Mouse (Mus musculus): ENCODE measurements around the gene Tbx2. TPM values are rescaled to one million over a fixed set of nuclear protein-coding genes. Genes with fewer than 3 reads are reported as not detected.

The Tbx2 gene
- total RNA-seq, 2 experiments from 2014 or later = 1.9 to 2.0 TPM

DNA sequence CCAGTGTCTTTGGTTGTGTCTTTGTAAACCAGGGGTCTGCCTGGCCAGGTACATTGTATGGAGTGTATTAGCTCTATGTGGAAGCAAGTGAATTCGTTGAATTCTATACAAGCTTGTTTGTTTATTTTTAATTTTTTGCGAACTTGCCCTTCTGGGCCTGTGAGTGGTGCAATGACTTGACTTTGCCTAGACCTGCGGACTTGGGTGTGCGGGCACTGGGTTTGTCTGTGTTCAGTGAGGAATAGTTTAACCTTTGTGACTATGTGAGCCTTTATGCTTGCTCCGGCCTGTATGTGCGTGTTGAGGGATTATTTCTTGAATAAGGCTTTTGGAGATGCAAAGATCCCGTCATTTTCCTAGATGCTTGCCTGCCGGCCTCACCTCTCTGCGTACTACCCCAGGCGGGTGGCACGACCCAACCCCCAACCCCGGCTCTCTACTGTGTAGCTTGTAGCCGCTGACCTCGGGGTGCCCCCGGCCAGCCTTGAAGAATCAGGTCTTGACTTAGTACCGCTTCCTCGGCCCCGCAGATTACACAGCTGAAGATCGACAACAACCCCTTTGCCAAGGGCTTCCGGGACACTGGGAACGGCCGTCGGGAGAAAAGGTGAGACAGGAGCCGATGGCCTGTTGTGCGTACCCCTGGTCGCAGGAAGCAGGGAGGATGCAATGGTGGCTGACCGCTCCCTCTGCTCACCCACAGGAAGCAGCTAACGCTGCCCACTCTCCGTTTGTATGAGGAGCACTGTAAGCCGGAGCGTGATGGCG, 4.4 kb downstream of the Tbx2 start:
- H3K27ac ChIP-seq = no peak overlapping the region
- H3K4me3 ChIP-seq = no peak overlapping the region
- no peak for TF ChIP-seq CTCF (IDR thresholded peaks at IDR 0.05)
- DNase-seq (ENCODE audit: extremely low spot score in 1 of 2, low spot score in 2 of 2) = no peak
- intact Hi-C loops (cut with DNase I) = loop anchor here (5.0 kb wide), 1 partner anchor 1314 kb away; no protein-coding TSS in a partner anchor

DNA sequence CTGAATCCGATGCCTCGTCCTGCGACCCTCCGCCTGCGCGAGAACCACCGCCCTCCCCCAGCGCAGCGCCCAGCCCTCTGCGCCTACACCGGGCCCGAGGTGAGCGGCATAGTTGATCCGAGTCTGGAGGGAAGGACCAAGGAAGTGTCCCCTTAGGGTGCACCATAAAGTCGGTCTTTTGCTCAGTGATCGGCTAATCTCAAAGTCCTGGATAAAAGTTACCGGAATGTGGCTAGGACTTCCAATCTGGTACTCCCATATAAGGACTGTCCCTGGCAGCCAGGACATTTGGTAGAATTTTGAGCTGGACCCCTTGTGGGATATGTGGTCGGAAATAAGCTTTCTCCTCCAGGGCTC, 4.9 kb downstream of the Tbx2 start:
- TF ChIP-seq CTCF (IDR thresholded peaks at IDR 0.05) = no peak
- DNase-seq (ENCODE audit: extremely low spot score in 1 of 2, low spot score in 2 of 2) = no peak
- no peak overlapping the region for H3K4me3 ChIP-seq
- intact Hi-C loops (cut with DNase I) = loop anchor here (5.0 kb wide), 1 partner anchor 1315 kb away; no protein-coding TSS in a partner anchor
- no peak overlapping the region for H3K27ac ChIP-seq

DNA sequence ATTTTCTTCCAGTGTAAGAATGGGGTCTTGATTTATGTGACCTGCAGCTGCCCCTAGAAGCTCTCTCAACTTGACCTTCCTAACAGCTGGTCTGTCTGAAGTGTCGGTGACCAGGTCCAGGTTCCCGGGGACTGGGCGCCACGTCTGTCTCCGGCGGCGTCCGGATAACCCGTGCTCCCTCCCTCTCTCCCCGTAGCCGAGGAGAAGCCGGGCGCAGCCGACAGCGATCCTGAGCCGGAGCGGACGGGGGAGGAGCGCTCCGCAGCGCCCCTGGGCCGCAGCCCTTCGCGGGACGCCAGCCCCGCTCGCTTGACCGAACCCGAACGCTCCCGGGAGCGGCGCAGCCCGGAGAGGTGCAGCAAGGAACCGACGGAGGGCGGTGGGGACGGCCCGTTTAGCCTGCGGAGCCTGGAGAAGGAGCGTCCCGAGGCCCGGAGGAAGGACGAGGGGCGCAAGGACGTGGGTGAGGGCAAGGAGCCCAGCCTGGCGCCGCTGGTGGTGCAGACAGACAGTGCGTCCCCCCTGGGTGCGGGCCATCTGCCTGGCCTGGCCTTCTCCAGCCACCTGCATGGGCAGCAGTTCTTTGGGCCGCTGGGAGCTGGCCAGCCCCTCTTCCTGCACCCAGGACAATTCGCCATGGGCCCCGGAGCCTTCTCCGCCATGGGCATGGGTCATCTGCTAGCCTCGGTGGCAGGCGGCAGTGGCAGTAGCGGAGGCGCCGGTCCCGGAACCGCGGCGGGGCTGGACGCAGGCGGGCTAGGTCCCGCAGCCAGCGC, 5.5 kb downstream of the Tbx2 start:
- intact Hi-C loops (cut with DNase I) = loop anchor here (5.0 kb wide), 1 partner anchor 1316 kb away; no protein-coding TSS in a partner anchor
- TF ChIP-seq CTCF (IDR thresholded peaks at IDR 0.05) = no peak
- DNase-seq (ENCODE audit: extremely low spot score in 1 of 2, low spot score in 2 of 2) = no peak
- Histone ChIP-seq H3K27ac (no peak overlapping the region), H3K4me3 (no peak overlapping the region)

DNA sequence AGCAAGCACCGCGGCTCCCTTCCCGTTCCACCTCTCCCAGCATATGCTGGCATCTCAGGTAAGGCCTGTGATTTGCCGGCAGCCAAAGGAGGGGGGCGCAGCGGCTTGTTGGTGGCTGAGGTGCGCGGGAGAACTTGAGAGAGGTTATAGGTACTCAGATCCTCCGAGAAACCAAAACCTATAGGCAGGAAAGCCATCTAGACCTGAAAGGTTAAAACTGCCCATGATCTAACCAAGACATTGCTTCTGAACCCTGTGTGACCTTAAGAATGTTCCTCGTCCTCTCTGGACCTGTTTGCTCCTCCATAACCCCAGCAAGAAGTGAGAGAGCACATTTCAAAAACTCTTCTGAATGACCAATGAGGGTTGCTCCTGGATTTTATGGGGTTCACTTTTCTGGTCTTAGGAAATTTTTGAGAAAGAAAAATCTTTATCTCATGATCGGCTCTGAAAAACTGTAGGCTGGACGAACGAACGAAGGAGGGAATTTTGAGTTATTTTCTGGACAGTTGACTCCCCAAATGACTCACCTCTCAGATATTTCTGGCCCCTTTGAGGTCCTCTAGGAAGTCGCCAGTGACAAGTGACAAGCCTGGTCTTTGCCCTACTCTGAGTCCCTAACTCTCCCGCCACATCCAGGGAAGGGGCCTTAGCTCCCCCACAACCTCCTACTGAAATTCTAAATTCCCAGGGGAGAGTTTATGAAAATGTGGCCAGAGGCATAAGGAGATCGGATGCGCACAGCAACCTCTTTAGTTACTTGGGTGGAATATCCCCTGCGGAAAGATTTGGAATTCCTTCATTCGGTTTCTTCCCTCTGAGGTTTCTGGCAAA, 6.3 kb downstream of the Tbx2 start:
- TF ChIP-seq CTCF (IDR thresholded peaks at IDR 0.05) = no peak
- DNase-seq (ENCODE audit: extremely low spot score in 1 of 2, low spot score in 2 of 2) = no peak
- Histone ChIP-seq H3K27ac (no peak overlapping the region), H3K4me3 (no peak overlapping the region)
- intact Hi-C loops (cut with DNase I) = loop anchor here (5.0 kb wide), 1 partner anchor 1316 kb away; no protein-coding TSS in a partner anchor

DNA sequence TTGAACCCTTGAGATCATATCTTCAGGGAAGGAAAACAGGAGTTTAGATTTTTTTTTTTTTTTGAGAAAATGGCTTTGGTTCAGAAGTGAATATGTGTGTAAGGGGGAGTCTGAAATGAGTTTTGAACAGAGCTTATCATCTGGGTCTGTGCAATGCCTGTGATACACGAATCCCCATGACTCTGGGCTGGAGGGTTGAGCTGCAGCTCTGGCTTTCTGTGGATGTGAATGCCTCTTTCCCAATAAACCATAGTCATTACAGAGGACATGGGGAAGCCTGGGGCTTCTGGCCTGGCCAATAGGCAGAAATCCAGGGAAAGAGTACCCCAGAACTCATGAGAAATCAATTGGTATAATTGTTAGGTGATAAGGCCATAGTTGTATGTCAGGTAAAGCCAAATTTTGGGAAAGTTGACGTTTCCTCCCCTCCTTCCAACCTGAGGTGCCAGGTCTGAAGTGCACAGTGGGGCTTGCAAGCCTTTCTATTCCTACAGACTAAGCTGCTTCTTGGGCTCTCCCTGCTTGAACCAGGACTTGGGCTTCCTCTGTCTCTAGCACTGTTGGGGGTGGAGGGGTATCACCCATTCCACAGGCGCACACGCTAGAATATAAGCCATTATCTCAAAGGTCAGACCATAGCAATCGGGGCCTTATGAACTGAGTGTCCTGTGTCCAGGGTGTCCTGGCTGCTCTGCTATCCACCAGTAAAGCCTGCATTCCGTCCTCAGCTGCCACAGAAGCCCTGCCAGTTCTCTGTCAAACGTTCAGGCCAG, 7.1 kb downstream of the Tbx2 start:
- no peak for DNase-seq (ENCODE audit: extremely low spot score in 1 of 2, low spot score in 2 of 2)
- no peak overlapping the region for H3K4me3 ChIP-seq
- H3K27ac ChIP-seq = no peak overlapping the region
- intact Hi-C loops (cut with DNase I) = loop anchor here (5.0 to 10.0 kb wide), 6 partner anchors 322 to 1987 kb away; partner anchors contain the start of gene Hnf1b
- no peak for TF ChIP-seq CTCF (IDR thresholded peaks at IDR 0.05)

DNA sequence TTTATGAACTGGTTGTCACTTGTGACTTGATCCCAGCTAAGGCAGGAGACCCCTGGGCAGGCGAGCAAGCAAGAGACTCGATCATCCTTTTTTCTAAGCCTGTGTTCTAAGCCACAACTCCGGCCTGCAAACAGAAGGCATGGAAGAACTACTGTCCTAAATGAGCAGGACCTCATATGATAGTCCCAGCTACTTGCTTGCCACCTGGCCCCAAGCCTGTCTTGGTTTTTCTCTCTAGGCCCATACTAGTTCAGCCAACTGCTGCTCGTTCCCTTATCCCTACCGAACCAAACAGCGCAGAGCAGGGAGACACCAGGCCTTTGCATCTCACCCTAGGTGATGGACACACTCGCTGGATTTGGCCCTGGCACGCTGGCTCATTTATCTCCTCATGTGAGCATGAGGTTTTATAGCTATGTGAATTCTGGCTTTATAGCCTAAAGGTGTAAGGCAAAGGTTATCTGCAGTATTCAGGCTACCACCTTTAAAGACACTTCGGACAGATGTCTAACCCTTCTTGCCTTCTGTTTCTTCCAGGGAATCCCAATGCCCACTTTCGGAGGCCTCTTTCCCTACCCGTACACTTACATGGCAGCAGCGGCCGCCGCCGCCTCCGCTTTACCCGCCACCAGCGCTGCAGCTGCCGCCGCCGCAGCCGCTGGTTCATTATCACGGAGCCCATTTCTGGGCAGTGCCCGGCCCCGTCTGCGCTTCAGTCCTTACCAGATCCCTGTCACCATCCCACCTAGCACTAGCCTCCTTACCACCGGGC, 7.9 kb downstream of the Tbx2 start:
- Histone ChIP-seq H3K4me3 (no peak overlapping the region), H3K27ac (no peak overlapping the region)
- TF ChIP-seq CTCF (IDR thresholded peaks at IDR 0.05) = no peak
- intact Hi-C loops (cut with DNase I) = loop anchor here (5.0 to 10.0 kb wide), 5 partner anchors 323 to 1988 kb away; partner anchors contain the start of gene Hnf1b
- DNase-seq (ENCODE audit: extremely low spot score in 1 of 2, low spot score in 2 of 2) = no peak

DNA sequence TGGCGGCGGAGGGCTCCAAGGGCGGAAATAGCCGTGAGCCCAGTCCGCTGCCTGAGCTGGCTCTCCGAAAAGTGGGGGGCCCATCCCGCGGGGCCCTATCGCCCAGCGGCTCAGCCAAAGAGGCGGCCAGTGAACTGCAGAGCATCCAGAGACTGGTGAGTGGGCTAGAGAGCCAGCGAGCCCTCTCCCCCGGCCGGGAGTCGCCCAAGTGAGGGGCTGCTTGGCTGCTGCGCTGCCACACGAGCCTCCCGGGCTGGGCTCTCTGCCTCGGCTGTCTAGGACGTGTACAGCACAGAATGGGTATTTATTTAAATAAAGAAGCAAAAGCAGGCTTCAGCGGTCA, 8.4 kb downstream of the Tbx2 start:
- H3K4me3 ChIP-seq = no peak overlapping the region
- no peak for DNase-seq (ENCODE audit: extremely low spot score in 1 of 2, low spot score in 2 of 2)
- H3K27ac ChIP-seq = no peak overlapping the region
- intact Hi-C loops (cut with DNase I) = loop anchor here (5.0 to 10.0 kb wide), 5 partner anchors 323 to 1988 kb away; partner anchors contain the start of gene Hnf1b
- TF ChIP-seq CTCF (IDR thresholded peaks at IDR 0.05) = no peak

DNA sequence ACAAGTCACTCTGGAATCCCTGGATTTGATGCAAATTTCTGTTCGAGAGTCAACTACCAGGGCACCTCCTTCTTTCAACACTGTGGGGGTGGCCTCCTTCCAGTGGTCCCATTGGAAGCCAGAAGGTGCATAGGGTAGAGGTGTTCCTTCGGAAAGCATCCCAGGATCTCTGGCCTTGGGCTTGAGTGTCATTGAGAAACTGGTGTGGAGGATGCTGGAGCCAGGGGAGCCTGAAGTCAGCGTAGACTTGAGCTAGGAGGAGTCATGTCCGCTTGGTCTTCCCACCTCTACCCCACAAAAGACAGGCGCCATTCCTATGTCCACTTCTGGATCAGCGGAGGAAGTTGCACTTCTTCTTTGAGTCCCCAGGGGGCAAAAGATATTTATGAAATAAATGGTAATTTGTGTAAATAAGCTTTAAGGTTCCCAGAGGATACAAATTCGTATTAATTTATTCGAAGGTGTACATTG, 8.9 kb downstream of the Tbx2 start:
- intact Hi-C loops (cut with DNase I) = loop anchor here (5.0 to 10.0 kb wide), 5 partner anchors 324 to 1989 kb away; partner anchors contain the start of gene Hnf1b
- TF ChIP-seq CTCF (IDR thresholded peaks at IDR 0.05) = no peak
- Histone ChIP-seq H3K27ac (no peak overlapping the region), H3K4me3 (no peak overlapping the region)
- DNase-seq (ENCODE audit: extremely low spot score in 1 of 2, low spot score in 2 of 2) = no peak

DNA sequence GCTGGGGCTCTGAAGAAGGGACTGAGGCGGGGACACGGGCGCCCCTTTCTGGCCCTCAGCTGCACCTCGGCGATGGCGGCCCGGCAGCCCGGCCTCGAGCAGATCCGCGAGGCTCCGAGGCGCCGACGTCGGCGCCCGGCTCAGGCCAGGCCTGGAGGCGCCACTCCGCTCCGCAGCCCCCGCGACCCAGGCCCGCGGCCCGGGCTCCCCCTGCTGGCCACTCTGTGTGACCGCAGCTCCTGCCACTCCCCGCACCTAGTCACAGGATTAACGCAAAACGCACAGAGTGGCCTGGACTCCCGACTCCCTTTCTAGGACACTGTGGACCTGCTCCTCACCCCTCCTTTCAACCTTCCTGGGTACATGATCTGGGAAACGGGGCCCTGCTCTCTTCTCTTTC, 9.6 kb downstream of the Tbx2 start:
- H3K27ac ChIP-seq = no peak overlapping the region
- intact Hi-C loops (cut with DNase I) = loop anchor here (5.0 to 10.0 kb wide), 5 partner anchors 325 to 1990 kb away; partner anchors contain the start of gene Hnf1b
- peak; percentile 79 for TF ChIP-seq CTCF (IDR thresholded peaks at IDR 0.05)
- 0 out of 2 replicates have a peak overlapping the region, but pooled peaks have one; percentile 14 for H3K4me3 ChIP-seq
- peak in 1 of 2 experiments; percentile 61 for DNase-seq (ENCODE audit: extremely low spot score in 1 of 2, low spot score in 2 of 2)
